Mouse (Mus musculus): ENCODE results near the gene Ctbs. TPM values are rescaled to one million over a fixed set of nuclear protein-coding genes. Genes with fewer than 3 reads are reported as not detected.

Gene Ctbs
- total RNA-seq, 4 experiments from 2014 or later = 5.9 to 10.5 (median 9.7) TPM

DNA sequence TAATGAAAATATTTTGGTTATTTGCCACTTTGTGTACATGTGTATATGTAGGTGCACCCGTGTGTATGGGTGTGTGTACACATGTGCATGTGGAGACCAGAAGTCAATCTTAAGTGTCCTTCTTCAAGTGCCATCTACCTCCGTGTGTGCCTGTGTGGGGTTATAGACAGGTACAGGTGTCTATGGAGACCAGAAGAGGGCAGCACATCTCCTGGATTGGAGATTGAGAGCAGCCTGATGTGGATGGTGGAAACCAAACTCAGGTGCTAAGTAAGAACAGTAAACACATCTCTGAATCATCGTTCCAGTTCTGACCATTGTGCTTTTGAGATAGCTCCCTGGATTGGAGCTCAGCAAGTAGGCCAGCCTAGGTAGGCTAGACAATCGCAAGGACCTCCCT lies 36.9 kb downstream of the Ctbs start:
- DNase-seq (ENCODE audit: low spot score in 2 of 2) = no peak

DNA sequence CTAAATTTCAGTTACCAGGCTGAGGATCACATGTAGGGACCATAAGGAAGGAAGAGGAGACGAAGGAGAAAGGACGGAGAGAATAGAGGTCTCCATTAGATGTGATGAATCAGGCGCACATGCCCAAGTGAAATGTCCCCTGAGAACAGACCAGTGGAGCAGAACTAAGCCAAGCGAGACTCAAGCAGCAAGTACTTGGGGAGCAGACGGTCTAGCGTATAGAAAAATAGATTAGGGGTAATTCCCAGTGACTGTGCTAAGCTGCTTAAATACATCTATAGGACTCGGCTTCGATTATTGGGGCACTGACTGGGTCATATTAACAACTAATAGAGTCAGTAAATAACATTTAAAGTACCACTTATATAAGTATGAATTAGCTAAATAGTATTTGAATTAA lies 45.3 kb downstream of the Ctbs start:
- DNase-seq (ENCODE audit: low spot score in 2 of 2) = no peak

DNA sequence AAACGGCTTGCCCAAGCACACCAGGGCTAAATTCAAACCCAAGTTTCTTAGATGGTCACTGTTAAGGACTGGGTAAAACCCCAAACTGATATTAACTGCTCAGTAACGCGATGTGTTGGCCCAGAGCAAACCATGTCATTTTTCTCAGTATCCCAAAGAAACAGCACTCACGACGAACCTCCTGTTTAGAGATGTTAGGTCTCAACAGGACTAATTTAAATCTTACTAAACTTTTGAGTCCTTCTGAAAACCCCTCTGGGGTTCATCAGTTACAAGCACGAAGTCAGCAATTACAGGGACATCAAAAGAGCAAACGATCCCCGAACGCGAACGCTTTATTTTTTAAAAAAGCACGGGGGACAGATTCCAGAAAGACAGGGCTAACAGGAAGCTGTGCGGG lies 49.4 kb downstream of the Ctbs start:
- DNase-seq (ENCODE audit: low spot score in 2 of 2) = no peak

DNA sequence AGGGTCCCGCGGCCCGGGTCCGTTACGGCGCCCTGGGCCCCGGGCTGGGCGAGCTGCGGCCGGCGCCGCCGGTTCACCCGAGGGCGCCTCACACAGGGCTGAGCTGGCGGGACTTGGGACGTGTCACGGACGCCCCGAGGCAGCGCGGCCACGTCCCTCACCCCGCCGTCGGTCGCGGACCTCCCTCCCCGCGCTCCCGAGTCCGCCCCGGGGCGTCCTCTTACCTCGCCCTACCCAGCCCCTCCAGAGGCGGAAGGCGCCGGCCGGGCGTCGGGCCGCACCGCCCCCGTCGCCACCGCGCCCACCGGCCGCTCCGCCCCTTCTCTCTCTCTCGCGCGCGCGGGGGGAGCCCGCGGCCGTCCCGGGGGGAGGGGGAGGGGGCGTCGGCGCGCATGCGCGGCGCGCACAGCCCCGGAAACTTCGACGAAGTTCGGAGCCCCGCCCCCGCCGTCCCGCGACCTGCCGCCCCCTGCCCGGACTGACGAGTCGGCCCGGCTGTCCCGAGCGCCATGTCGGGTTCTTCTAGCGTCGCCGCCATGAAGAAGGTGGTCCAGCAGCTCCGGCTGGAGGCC lies 49.9 kb downstream of the Ctbs start, which contains the start of the genes Spata1 and Gng5:
Spata1 (minus strand) TSS at position 323 of the 572 bp plus-strand sequence.
Gng5 (plus strand) TSS at position 377 of the 572 bp plus-strand sequence.
- DNase-seq (ENCODE audit: low spot score in 2 of 2) = peak in 1 of 2 experiments; percentile 42

DNA sequence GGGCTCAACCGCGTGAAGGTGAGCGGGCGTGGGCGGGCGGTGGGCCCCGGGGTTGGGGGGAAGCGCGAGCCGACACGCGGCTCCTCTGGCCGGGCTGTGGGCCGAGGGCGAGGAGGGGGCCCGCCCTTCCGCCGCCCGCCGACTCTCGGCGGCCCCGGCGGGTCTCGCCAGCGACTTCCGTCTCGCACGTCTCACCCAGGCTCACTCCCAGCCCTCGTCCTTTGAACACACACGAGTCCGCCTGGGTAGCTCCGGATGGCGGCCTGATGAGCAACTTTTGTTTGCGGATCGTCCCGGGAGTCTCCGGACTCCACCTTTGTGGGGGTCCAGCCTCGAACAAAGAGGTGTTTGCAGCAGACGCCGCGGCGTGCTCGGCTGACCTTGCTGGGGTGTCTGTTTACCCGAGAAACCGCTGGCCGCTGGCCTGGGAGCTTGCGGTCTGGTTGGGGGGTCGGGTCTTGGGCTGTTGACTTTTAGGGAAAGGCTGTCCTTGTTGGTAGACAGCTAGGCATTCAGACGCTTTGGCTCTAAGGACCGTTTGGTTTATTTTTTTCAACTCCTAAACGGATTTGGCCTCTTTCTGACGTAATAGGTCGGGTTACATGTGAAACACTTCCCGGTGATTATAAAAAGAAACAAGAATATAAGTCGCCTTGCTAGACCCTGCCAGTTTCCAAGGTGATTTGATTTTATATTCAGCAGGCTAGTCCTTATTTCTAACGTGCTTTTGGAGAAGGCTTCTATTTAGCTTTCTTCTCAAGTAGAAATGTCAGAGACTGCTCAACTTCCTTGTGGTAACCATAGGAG lies 50.6 kb downstream of the Ctbs start:
- peak in 1 of 2 experiments; percentile 25 for DNase-seq (ENCODE audit: low spot score in 2 of 2)

DNA sequence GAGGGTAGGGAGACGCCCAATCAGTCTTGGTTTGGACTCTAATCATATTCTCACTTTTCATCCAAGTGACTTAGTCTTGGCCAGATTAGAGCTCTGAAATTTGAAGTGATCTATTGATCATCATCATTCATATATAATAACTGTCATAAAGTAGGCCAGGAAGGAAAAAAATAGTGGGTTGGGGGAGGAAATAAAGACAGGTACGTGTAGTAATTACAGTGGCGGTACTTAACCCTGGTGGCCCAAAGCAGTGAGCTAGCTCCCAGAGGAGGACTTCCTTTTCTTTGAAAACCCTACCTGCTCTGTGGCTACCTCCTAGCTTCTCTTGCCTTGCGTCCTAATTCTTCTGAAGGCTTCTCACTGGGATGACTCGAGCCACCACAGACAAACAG lies 51.2 kb downstream of the Ctbs start:
- no peak for DNase-seq (ENCODE audit: low spot score in 2 of 2)

DNA sequence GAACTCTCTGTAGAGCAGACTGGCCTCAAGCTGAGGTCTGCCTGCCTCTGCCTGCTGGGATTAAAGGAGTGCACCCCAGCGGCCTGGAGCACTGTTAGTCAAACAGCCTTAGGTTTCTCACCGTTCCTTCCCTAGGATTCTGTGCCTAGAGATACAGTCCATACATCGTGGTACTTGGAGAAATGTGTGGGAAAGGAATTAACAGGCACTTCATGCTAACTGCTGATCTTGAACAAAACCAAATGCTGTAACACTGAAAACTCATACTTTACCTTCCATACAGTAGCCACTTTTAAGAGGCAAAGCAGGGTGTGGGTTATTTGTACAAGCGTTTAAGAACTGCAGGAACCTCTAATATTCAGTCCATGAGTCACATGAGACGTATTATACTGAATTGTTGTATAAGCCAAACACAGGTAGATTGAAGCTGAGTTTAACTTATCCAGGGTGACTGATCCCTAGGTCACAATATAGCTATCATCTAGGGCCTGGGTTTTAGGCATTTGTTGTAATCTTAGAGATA lies 52.1 kb downstream of the Ctbs start:
- no peak for DNase-seq (ENCODE audit: low spot score in 2 of 2)

DNA sequence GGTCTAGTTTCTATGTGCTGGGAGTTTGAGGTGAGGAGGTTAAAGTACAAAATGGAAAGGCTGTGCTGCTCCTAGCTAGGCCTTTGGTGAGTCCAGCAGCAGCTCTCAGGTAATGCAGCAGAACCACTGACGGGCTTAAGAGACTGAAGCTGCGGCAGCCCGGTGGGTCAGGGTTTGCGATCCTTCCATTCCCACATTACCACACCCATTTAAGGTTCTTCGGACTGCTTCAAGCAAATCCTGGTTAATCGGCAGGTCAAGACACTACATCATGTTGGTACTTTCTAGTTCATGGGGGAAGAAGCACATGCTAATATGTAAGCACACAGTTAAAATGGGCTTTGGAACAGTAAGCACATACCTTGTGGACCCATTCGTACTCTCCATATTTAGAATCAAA lies 57.1 kb downstream of the Ctbs start:
- DNase-seq (ENCODE audit: low spot score in 2 of 2) = no peak

Other genes with a start within 250 kb of the Ctbs start
- gene Lpar3, start 228.8 kb upstream of the Ctbs start, total RNA-seq (2022) = under 1 TPM; 0.24 to 0.60 (median 0.34) TPM
- gene Ssx2ip, start 45.2 kb upstream of the Ctbs start, total RNA-seq (2022) = 10 to 100 TPM; 81.7 to 96.1 (median 89.0) TPM
- gene Spata1, start 50.0 kb downstream of the Ctbs start, total RNA-seq (2022) = 1 to 10 TPM; 2.2 to 4.0 (median 3.0) TPM
- 10 to 100 TPM; 43.0 to 60.5 (median 49.9) TPM for gene Gng5, start 50.0 kb downstream of the Ctbs start, total RNA-seq (2022)
- 10 to 100 TPM; 17.3 to 19.8 (median 17.8) TPM for gene Rpf1, start 71.6 kb downstream of the Ctbs start, total RNA-seq (2022)
- gene Uox, start 120.6 kb downstream of the Ctbs start, total RNA-seq (2022) = under 1 TPM; 0.30 to 0.72 (median 0.50) TPM
- gene Dnase2b, start 165.8 kb downstream of the Ctbs start, total RNA-seq (2022) = not detected
- gene 4930503B20Rik, start 201.5 kb downstream of the Ctbs start, total RNA-seq (2022) = not detected
- gene Samd13, start 235.8 kb downstream of the Ctbs start, total RNA-seq (2022) = under 1 TPM; 0.23 to 0.49 (median 0.45) TPM